Mouse (Mus musculus): ENCODE data around the gene Slc22a22.

- TF ChIP-seq CTCF (IDR thresholded peaks at IDR 0.05; ENCODE audit: control insufficient read depth, insufficient read depth, low read length) = no peak
- TF ChIP-seq POLR2A (IDR thresholded peaks at IDR 0.05; ENCODE audit: borderline replicate concordance, control insufficient read depth, low read depth, low read length) = no peak
Observed at GRCm38 (mm10) chr15:57302710-57303109, 174.7 kb downstream of the Slc22a22 start.

Data from bone marrow, adult 2 months (tissue).